ENCODE assay signal across 24 mouse cellular contexts in the genomic region with DNA sequence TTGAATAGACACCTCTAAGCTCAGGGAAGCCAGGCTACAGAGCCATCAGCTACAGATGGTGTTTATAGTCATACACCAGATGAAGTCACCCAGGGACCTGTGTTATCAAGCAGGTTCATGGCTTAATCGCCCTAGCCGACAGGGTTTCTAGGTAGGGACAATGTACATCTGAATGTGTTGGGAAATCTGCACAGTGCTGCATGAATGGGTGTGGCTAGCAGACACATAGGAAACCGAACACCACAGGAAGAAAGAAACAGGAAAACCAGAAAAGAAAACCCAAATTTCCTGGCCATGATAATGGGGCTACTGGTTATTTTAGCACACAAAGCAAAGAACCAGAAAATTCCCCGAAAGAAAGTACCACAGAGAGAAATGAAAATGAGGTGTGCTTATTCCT. TPM values are rescaled to one million over a fixed set of nuclear protein-coding genes. Genes with fewer than 3 reads are reported as not detected.
DNase-seq lines count a peak whose midpoint lies in the region; ATAC-seq lines count a peak whose summit lies in the region.
"Had no signal": no experiment of that assay in that cellular context is flagged by ENCODE, and none has a peak within 500 bp of the region (broad histone marks: within the 10 kb centered on the region; RNA-seq: fewer than 3 reads in every experiment).

No protein-coding gene starts in this region.

- no peaks in the 10 kb centered on the region for H3K4me1 ChIP-seq in midbrain, embryonic 11.5 days (ENCODE audit: control insufficient read depth, insufficient read depth, low read length)
- no peaks in the 10 kb centered on the region for H3K4me1 ChIP-seq in midbrain, embryonic 13.5 days (replicated peaks)
- H3K4me1 ChIP-seq: forebrain, embryonic 12.5 days had no signal

- WGBS in midbrain, embryonic 11.5 days = 85% methylated on average over 4 of the region's 4 CpGs
- 94% methylated on average over 4 of the region's 4 CpGs for WGBS in midbrain, embryonic 13.5 days

- ATAC-seq in midbrain, embryonic 11.5 days (ENCODE audit: low FRiP score) = no peak
- ATAC-seq in midbrain, embryonic 13.5 days = no peak
- ATAC-seq in megakaryocyte, adult 5-6 weeks (ENCODE audit: poor library complexity, severe bottlenecking) = peak; percentile 62

- DNase-seq in midbrain, embryonic 11.5 days (ENCODE audit: low spot score, missing footprints) = peak; percentile 60
- DNase-seq in ZHBTc4 (ENCODE audit: low read depth, low spot score) (peak; percentile 15), adipocyte (ENCODE audit: low spot score) (no peak)
- no peak for DNase-seq in retina, embryonic 14.5 days (ENCODE audit: low spot score)
- DNase-seq in right cerebral cortex, postnatal 4 days = no peak
- DNase-seq: adrenal gland, adult 2 months; cerebellum, adult 2 months; gastrocnemius, postnatal 10 days; kidney, adult 2 months; kidney, postnatal 10 days; layer of hippocampus, postnatal 36 days had no signal

- no peak overlapping the region for H3K27ac ChIP-seq in midbrain, embryonic 11.5 days (ENCODE audit: low read depth, low read length)
- H3K27ac ChIP-seq in midbrain, embryonic 13.5 days = no peak overlapping the region
- H3K27ac ChIP-seq: forebrain, embryonic 12.5 days; limb, embryonic 15.5 days had no signal

- no peaks in the 10 kb centered on the region for H3K27me3 ChIP-seq in midbrain, embryonic 11.5 days (ENCODE audit: control insufficient read depth, insufficient read depth, low read length)
- no peaks in the 10 kb centered on the region for H3K27me3 ChIP-seq in midbrain, embryonic 13.5 days
- H3K27me3 ChIP-seq: forebrain, embryonic 12.5 days; limb, embryonic 15.5 days had no signal

- H3K36me3 ChIP-seq in midbrain, embryonic 11.5 days (ENCODE audit: control insufficient read depth, insufficient read depth, low read length) = no peaks in the 10 kb centered on the region
- no peaks in the 10 kb centered on the region for H3K36me3 ChIP-seq in midbrain, embryonic 13.5 days
- H3K36me3 ChIP-seq: forebrain, embryonic 12.5 days; limb, embryonic 15.5 days had no signal

- no peaks in the 10 kb centered on the region for H3K9me3 ChIP-seq in midbrain, embryonic 11.5 days (ENCODE audit: control insufficient read depth, low read length)
- no peaks in the 10 kb centered on the region for H3K9me3 ChIP-seq in midbrain, embryonic 13.5 days
- H3K9me3 ChIP-seq: forebrain, embryonic 12.5 days; limb, embryonic 15.5 days had no signal

- no peak overlapping the region for H3K4me3 ChIP-seq in midbrain, embryonic 11.5 days (ENCODE audit: low read depth, low read length)
- no peak overlapping the region for H3K4me3 ChIP-seq in midbrain, embryonic 13.5 days (replicated peaks)
- H3K4me3 ChIP-seq: forebrain, embryonic 12.5 days; limb, embryonic 15.5 days had no signal

- H3K9ac ChIP-seq in midbrain, embryonic 11.5 days (ENCODE audit: low read length) = no peak overlapping the region
- no peak overlapping the region for H3K9ac ChIP-seq in midbrain, embryonic 13.5 days (replicated peaks)
- H3K9ac ChIP-seq: forebrain, embryonic 12.5 days; limb, embryonic 15.5 days had no signal

- H3K4me2 ChIP-seq in midbrain, embryonic 11.5 days = no peak overlapping the region
- H3K4me2 ChIP-seq in midbrain, embryonic 13.5 days (replicated peaks) = no peak overlapping the region
- H3K4me2 ChIP-seq: forebrain, embryonic 12.5 days; heart, embryonic 11.5 days; limb, embryonic 15.5 days had no signal

RNA-seq across cellular contexts. Expression of gene Apobec4, which starts 29.4 kb away (rescaled TPM):
- polyA plus RNA-seq in midbrain, embryonic 11.5 days (2014; fragmentation: Nextera tagmentation; extraction: Ambion mirVana) = not detected in 2 replicates
- polyA plus RNA-seq in midbrain, embryonic 13.5 days (2015; fragmentation: Nextera tagmentation; extraction: Ambion mirVana) = not detected in 2 replicates
- total RNA-seq in megakaryocyte, adult 5-6 weeks (2015) = not detected in 2 replicates
- total RNA-seq in megakaryocyte, adult 5-6 weeks (2017) = not detected in 2 replicates
- total RNA-seq: adrenal gland, adult 2 months; gastrocnemius, postnatal 10 days; hematopoietic stem cell, adult 5-6 weeks; layer of hippocampus, adult 18-20 months; layer of hippocampus, postnatal 36 days; left cerebral cortex, postnatal 25 days had no signal
- polyA plus RNA-seq: adrenal gland, adult 2 months; cerebellum, adult 2 months; embryonic facial prominence, embryonic 11.5 days; forebrain, embryonic 12.5 days; heart, embryonic 11.5 days; kidney, adult 2 months; limb, embryonic 15.5 days; liver, embryonic 16.5 days; neural tube, embryonic 11.5 days; small intestine, adult 2 months; stomach, embryonic 14.5 days had no signal

RNA-seq across cellular contexts. Expression of gene Rgl1, which starts 45.2 kb away (rescaled TPM):
- 23.2 and 24.0 TPM in 2 replicates for polyA plus RNA-seq in midbrain, embryonic 11.5 days (2014; fragmentation: Nextera tagmentation; extraction: Ambion mirVana)
- 12.9 and 17.0 TPM in 2 replicates for polyA plus RNA-seq in midbrain, embryonic 13.5 days (2015; fragmentation: Nextera tagmentation; extraction: Ambion mirVana)
- 1.7 and 3.0 TPM in 2 replicates for total RNA-seq in megakaryocyte, adult 5-6 weeks (2015)
- total RNA-seq in megakaryocyte, adult 5-6 weeks (2017) = 2.9 TPM in 2 replicates

RNA-seq across cellular contexts. Expression of gene Arpc5, which starts 45.4 kb away (rescaled TPM):
- 284 and 314 TPM in 2 replicates for polyA plus RNA-seq in midbrain, embryonic 11.5 days (2014; fragmentation: Nextera tagmentation; extraction: Ambion mirVana)
- 339 and 353 TPM in 2 replicates for polyA plus RNA-seq in midbrain, embryonic 13.5 days (2015; fragmentation: Nextera tagmentation; extraction: Ambion mirVana)
- 786 and 868 TPM in 2 replicates for total RNA-seq in megakaryocyte, adult 5-6 weeks (2015)
- total RNA-seq in megakaryocyte, adult 5-6 weeks (2017) = 396 and 424 TPM in 2 replicates

Comparison
In these comparisons a context has a peak if more than half of its experiments do, and no peak if none do; other contexts are left out.
1. DNase-seq: peak in midbrain, embryonic 11.5 days (single experiment) and ZHBTc4 (single experiment); none in retina, embryonic 14.5 days (single experiment), adipocyte (single experiment) and right cerebral cortex, postnatal 4 days (single experiment).